Mouse (Mus musculus) lung, adult 2 months (tissue): ENCODE results near the gene Hs6st3. TPM values are rescaled to one million over a fixed set of nuclear protein-coding genes. Genes with fewer than 3 reads are reported as not detected.

Experiments used
- DNase-seq: peaks from one replicate; pipeline ENCODE4 v3.0.0; 2022
- H3K4me1 ChIP-seq: fragments of 200-500 bp; 2 replicates; pipeline ENCODE4 v1.6.1; 2011; ENCODE audit warnings: low read length; ENCODE audit not compliant: control insufficient read depth, insufficient read depth
- H3K4me3 ChIP-seq: fragments of 200-500 bp; replicated peaks from 2 replicates; pipeline ENCODE3; 2011; ENCODE audit warnings: low read depth, mild to moderate bottlenecking, control low read depth, low read length; ENCODE audit errors: extremely low read depth
- CTCF ChIP-seq: fragments of 200-500 bp; IDR thresholded peaks from 2 replicates; pipeline ENCODE4 v1.5.1; 2011; ENCODE audit warnings: mild to moderate bottlenecking, low read length, control low read depth; ENCODE audit not compliant: insufficient read depth
- POLR2A ChIP-seq: fragments of 200-500 bp; IDR thresholded peaks from 2 replicates; pipeline ENCODE4 v1.6.1; 2011; ENCODE audit warnings: low read depth, mild to moderate bottlenecking, control low read depth, low read length, borderline replicate concordance; ENCODE audit errors: extremely low read depth
- WGBS: fragments of 180-500 bp; shearing (Covaris S2); methylation state at CpG from one replicate; pipeline ENCODE4 v1.1.7; 2018; 5-methylcytosine and 5-hydroxymethylcytosine counted together
- polyA plus RNA-seq: library from polyadenylated mRNA; depleted of rRNA; stranded (reverse); fragments of >200 nt; gene quantifications from 2 replicates; pipeline ENCODE4 v1.2.3, GENCODE M21; 2012

The Hs6st3 gene
- polyA plus RNA-seq, 1 experiment: 1.2 TPM

DNA sequence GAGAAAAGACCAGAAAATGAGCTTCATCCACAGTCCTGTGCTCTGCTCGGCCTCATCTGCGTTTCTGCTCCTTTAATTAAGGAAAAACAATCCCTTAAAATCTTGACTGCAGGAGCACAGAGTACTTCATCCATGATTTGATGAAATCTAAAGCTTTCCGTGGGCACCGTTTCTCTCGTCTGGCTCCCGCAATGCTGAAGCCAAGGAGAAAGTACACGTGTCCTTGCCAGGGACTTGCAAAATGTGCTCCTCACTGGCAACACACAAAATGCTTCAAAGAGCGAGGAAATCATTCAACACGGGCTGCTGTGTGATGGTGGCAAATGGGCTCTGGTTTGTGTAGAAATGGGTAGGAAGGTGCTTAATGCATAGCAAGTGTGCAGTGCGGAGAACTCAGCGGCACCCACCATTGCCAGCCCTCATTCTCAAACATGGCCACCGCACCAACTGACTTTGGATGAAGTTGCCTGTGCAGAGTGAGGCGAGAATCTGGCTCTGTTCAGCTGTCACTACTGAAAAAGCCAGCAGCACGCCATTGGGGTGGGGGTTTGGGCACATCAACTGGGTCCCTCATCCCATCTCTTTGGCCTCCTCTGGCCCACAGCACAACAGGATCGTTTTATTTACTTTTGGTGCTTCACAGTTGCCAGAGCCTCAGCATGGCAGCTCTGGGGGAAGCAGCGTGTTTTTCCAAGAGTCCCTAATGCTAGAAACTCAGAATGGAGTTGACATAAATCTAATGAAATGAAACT is 532.9 kb downstream of the Hs6st3 start:
- 84% methylated on average over 16 of the region's 16 CpGs for WGBS
- TF ChIP-seq POLR2A (no peak), CTCF (no peak)
- H3K4me3 ChIP-seq: no peak overlapping the region
- no peaks in the 10 kb centered on the region for H3K4me1 ChIP-seq
- no peak for DNase-seq

DNA sequence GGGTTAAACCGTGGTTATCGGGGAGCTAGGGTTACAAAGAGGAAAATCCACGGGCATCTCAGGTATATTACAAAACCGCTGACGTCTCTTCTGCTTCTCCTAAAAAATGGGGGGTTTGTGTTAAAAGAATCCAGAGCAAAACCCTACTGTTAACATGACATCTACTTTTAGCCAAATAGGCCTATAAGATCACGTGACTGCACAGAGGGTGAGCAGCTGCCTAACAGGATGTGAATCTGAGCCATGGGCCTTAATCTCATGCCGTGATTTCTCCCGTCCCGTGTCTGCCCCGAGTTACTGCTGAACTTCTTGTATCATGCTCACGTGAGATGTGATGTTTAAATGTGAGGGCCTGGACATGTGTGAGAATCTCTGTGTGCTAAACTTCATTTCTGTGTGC is 540.4 kb downstream of the Hs6st3 start:
- WGBS: 79% methylated on average over 11 of the region's 11 CpGs
- H3K4me3 ChIP-seq: no peak overlapping the region
- H3K4me1 ChIP-seq: no peaks in the 10 kb centered on the region
- TF ChIP-seq POLR2A (no peak), CTCF (no peak)
- no peak for DNase-seq

DNA sequence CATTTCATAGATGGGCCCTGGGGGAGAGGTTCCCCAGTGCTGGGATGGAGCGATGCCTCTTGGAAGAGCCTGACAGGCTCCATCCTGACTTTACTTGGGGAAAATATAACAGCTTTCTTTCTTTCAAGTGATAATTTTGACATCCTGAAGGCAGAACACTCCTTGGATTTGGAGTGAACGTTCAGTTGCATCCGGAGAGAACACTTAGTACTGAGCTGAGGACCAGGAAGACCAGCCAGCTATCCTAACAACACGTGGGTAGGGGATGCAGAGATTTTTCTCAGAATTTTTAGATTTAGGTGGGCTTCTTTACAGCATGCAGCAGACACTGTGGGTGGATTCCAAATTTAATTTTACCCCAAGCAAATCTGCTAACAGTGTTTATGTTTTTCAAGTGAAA is 541.9 kb downstream of the Hs6st3 start:
- Histone ChIP-seq H3K4me1 (no peaks in the 10 kb centered on the region), H3K4me3 (no peak overlapping the region)
- no peak for TF ChIP-seq CTCF
- TF ChIP-seq POLR2A: no peak
- no peak for DNase-seq
- 81% methylated on average over 4 of the region's 4 CpGs for WGBS

DNA sequence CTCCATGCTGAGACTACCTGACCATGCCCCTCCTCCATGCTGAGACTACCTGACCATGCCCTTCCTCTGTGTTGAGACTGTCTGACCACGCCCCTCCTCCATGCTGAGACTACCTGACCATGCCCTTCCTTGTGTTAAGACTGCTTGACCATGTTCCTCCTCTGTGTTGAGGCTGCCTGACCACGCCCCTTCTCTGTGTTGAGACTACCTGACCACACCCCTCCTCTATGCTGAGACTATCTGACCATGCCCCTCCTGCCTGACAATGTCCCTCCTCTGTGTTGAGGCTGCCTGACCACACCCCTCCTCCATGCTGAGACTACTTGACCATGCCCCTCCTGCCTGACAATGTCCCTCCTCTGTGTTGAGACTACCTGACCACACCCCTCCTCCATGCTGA is 549.7 kb downstream of the Hs6st3 start:
- Histone ChIP-seq H3K4me1 (no peaks in the 10 kb centered on the region), H3K4me3 (no peak overlapping the region)
- no peak for DNase-seq
- TF ChIP-seq CTCF (no peak), POLR2A (no peak)
- WGBS: 67% methylated on average over 2 of the region's 2 CpGs

DNA sequence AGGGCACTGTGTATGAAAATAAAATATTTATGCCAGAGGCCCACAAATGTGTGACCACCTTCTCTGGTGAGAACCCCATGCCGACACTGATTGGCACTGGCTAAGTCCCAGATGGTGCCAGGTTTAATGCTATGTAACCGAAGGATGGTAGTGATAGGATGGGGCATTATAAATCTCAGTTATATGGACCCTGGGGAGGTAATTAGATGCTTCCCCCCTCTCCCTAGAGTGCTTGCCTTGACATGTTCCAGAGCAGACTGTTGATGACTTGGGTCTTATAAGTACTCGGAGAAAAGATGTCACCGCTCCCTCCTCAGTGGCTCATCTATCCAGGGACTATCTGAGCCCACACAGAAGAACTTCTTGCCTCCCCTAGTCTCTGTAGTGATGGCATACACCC is 561.8 kb downstream of the Hs6st3 start:
- 94% methylated on average over 4 of the region's 4 CpGs for WGBS
- TF ChIP-seq CTCF (no peak), POLR2A (no peak)
- H3K4me3 ChIP-seq: no peak overlapping the region
- no peak for DNase-seq
- H3K4me1 ChIP-seq: no peaks in the 10 kb centered on the region

DNA sequence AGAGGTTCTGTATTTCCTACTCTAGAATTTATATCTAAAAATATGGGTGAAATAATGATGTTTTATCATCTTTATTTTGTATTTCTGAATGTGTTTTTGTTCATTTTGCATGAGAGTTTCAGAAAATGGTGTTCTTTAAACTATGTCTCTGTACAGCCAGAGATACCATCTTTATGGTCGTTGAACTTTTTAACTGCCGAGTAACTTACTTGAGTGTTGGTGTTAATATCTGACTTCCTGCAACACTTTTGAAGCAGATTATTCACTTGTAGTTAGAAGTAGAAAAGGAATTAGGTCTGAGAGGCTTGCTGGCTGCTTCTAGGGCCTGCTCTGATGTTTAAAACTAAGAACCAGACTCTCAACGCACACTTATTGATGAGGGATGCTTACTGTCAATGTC is 576.6 kb downstream of the Hs6st3 start:
- Histone ChIP-seq H3K4me3 (no peak overlapping the region), H3K4me1 (no peaks in the 10 kb centered on the region)
- 61% methylated on average over 3 of the region's 3 CpGs for WGBS
- DNase-seq: no peak
- TF ChIP-seq CTCF (no peak), POLR2A (no peak)

DNA sequence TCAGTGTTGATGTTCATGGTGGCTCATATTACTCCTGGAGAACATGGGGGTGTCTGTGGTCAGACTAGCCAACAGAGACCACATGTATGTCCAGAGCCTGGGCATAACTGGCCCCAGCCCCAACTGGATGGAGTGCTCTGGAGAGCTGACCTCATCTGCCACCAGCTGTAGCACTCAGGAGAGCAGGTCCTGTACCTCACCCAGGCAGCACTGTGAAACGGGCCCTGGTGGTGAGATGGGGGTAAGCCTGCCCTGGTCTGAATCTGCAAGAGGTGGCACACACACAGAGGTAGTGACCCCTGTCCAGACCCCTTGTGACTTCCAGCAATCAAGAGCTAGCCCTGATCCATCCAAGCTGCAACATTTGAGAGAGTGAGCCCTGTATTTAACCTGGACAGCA is 579.2 kb downstream of the Hs6st3 start:
- no peak overlapping the region for H3K4me3 ChIP-seq
- no peak for TF ChIP-seq CTCF
- no peak for TF ChIP-seq POLR2A
- no peaks in the 10 kb centered on the region for H3K4me1 ChIP-seq
- WGBS: 63% methylated on average over 1 of the region's 1 CpGs
- no peak for DNase-seq

DNA sequence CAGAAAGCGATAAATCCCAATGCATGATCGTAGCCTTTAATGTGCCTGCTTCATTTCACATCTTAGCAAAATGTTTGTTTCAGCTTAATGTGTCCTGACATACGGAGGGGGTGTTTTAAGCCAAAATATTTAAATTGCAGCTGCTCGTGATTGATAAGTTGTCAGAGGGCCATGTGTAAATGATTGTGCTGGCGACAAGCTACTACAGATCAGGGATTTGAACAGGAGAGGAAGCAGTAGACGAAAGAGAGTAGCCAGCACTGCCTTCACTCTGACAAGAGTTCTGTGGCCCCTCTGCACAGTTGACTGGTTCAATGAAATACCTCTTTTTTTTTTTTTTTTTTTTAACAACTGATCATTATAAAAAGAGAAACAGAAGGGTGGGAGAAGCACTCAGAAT is 587.0 kb downstream of the Hs6st3 start:
- no peak for TF ChIP-seq CTCF
- TF ChIP-seq POLR2A: no peak
- WGBS: 74% methylated on average over 6 of the region's 6 CpGs
- H3K4me3 ChIP-seq: no peak overlapping the region
- no peaks in the 10 kb centered on the region for H3K4me1 ChIP-seq
- no peak for DNase-seq

DNA sequence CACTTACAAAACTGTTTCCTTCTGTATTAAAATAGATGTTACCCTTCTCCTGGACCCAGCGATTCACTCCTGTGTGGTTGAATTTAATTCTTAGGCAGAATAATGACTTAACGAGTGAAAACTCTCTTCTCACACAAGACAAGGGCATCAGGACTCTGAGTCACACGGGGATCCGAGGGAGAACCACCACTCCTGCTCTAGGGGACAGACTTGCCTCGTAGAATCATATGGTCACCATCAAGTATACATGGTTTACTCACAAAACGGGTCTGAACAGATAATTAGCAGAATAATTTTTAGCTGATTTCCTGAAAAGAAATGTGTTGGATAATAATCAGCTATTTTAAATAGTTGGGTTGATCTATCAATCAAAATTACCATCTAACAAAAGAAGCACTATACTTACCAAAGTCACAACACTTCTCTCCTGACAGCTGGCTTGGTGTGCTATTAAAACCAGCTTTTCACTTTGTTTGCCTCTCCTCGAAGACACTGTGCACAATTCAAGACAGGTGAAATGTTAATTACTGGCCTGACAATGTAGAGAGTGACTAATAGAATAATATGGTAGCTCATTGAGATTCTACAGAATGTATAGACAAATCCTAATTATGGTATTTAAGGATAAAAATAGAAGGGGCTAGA is 593.4 kb downstream of the Hs6st3 start:
- WGBS: 74% methylated on average over 7 of the region's 7 CpGs
- DNase-seq: no peak
- Histone ChIP-seq H3K4me1 (no peaks in the 10 kb centered on the region), H3K4me3 (no peak overlapping the region)
- TF ChIP-seq CTCF (no peak), POLR2A (no peak)

DNA sequence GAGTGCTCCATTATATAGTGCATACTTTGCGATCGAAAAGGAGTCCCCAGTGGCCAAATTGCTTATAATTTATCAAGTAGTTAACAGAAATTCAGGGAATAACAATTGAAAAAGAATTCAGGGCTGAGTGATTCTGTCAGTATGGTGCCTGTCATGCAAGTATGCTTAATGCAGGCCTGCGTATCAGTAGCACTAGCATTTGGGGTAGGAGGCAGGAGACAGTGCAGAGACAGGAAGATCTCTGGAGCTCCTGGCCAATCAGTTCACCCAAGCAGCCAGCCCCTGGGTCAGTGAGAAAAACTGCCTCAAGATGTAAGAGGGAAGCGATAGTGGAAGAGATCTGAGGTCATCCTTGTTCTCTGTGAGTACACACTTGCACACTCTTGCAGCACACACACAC is 594.1 kb downstream of the Hs6st3 start:
- 87% methylated on average over 4 of the region's 4 CpGs for WGBS
- Histone ChIP-seq H3K4me1 (no peaks in the 10 kb centered on the region), H3K4me3 (no peak overlapping the region)
- DNase-seq: no peak
- TF ChIP-seq POLR2A (no peak), CTCF (no peak)

DNA sequence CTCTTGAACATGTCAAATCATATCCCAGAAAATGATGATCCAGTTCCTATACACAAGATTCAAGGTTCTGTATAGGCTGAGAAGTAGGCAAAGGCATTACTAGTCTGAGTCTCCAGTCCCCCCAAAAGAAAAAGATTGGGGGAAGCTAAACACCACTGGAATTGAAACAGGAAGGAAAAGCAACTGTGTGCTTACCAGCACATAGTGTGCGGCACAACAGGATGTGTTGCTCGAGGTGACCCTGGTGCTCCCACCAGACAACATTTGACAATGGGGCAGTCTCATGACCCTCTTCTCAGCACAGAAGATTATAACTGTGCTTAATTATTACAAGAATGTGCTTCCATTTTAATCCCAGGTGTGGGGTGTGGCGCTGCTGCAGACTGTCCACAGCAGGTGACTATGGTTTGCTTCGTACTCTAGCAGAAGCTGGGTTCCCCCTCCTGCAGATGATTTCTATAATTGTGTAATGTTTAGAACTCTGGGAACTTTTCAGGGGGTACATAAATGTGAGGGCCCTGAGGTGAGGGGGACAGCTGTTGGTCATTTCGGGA is 599.3 kb downstream of the Hs6st3 start:
- no peak for DNase-seq
- 63% methylated on average over 5 of the region's 5 CpGs for WGBS
- no peak for TF ChIP-seq POLR2A
- no peak for TF ChIP-seq CTCF
- no peaks in the 10 kb centered on the region for H3K4me1 ChIP-seq
- no peak overlapping the region for H3K4me3 ChIP-seq
